ENCODE assay signal across 10 mouse cellular contexts in the genomic region with DNA sequence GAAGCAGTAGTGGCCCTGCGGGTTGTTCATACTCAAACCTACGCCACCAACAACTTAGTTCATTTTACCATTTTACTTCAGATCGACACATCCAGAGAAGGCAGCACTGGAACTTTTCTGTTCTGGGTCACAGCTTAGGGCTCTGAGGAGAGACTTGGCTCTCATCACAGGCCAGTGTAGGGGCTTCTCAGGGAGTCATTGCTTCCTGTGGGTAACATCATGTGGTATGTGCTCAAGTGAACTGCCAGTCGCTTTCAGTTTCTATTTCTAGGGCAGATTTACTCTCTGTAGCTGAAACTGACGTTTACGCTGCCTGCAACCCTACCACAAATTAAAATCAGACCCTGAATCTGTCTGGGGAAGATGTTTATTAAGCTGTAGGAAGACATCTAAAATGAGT.
A peak's percentile ranks its signal among the peaks of the same experiment; 100 is the strongest.
DNase-seq lines count a peak whose midpoint lies in the region; ATAC-seq and TF ChIP-seq lines count a peak whose summit lies in the region.
"Had no signal": no experiment of that assay in that cellular context is flagged by ENCODE, and none has a peak within 500 bp of the region (broad histone marks: within the 10 kb centered on the region; RNA-seq: fewer than 3 reads in every experiment).

No protein-coding gene starts in this region.

- ATAC-seq in liver, postnatal 0 days = no peak
- ATAC-seq in liver, embryonic 12.5 days = no peak
- peak; percentile 100 for ATAC-seq in activated CD4-positive, CD25-positive, alpha-beta regulatory T cell, adult 4 months
- ATAC-seq in megakaryocyte progenitor cell, adult 5-6 weeks (replicated peaks; ENCODE audit: poor library complexity) = peak; percentile 90
- no peak for ATAC-seq in forebrain, embryonic 11.5 days (replicated peaks; ENCODE audit: low FRiP score)

- no peak overlapping the region for H3K4me3 ChIP-seq in liver, postnatal 0 days (ENCODE audit: low read depth, low read length)
- no peak overlapping the region for H3K4me3 ChIP-seq in liver, embryonic 12.5 days
- H3K4me3 ChIP-seq in forebrain, embryonic 11.5 days (ENCODE audit: low read depth, low read length) = no peak overlapping the region

- TF ChIP-seq CTCF in liver, postnatal 0 days (IDR thresholded peaks at IDR 0.05; ENCODE audit: low read depth) = no peak

- H3K27ac ChIP-seq in liver, postnatal 0 days (ENCODE audit: low read depth) = no peak overlapping the region
- no peak overlapping the region for H3K27ac ChIP-seq in liver, embryonic 12.5 days
- H3K27ac ChIP-seq in forebrain, embryonic 11.5 days (ENCODE audit: low read depth, low read length) = no peak overlapping the region

- WGBS in liver, postnatal 0 days (ENCODE audit: insufficient replicate concordance) = 46% methylated on average over 6 of the region's 6 CpGs
- WGBS in liver, embryonic 12.5 days (ENCODE audit: insufficient replicate concordance) = 44% methylated on average over 6 of the region's 6 CpGs
- WGBS in forebrain, embryonic 11.5 days = 92% methylated on average over 6 of the region's 6 CpGs

- no peaks in the 10 kb centered on the region; the same call in 1 of the 2 replicates for H3K4me1 ChIP-seq in liver, postnatal 0 days (ENCODE audit: insufficient read depth)
- H3K4me1 ChIP-seq in liver, embryonic 12.5 days = no peaks in the 10 kb centered on the region
- peaks cover 10% of the 10 kb centered on the region for H3K4me1 ChIP-seq in forebrain, embryonic 11.5 days (replicated peaks; ENCODE audit: control insufficient read depth, insufficient read depth, low read length)

- DNase-seq in liver, postnatal 0 days = no peak
- peak; percentile 51 for DNase-seq in thymus, postnatal 25 days
- DNase-seq in testis, postnatal 14 days (ENCODE audit: low spot score) = no peak
- no peak for DNase-seq in forebrain, embryonic 11.5 days (ENCODE audit: low spot score)
- DNase-seq: cerebellum, postnatal 14 days; kidney, adult 18-20 months; liver had no signal

- H3K27me3 ChIP-seq in liver, postnatal 0 days (ENCODE audit: insufficient read depth, low read length) = no peaks in the 10 kb centered on the region
- H3K27me3 ChIP-seq in liver, embryonic 12.5 days (replicated peaks) = no peaks in the 10 kb centered on the region
- H3K27me3 ChIP-seq in forebrain, embryonic 11.5 days (ENCODE audit: control insufficient read depth, insufficient read depth, low read length) = no peaks in the 10 kb centered on the region

- no peak overlapping the region for H3K9ac ChIP-seq in liver, postnatal 0 days (replicated peaks)
- no peak overlapping the region for H3K9ac ChIP-seq in liver, embryonic 12.5 days
- H3K9ac ChIP-seq in forebrain, embryonic 11.5 days (ENCODE audit: low read length) = no peak overlapping the region

- TF ChIP-seq EP300 in liver, postnatal 0 days (IDR thresholded peaks at IDR 0.05; ENCODE audit: low read depth) = no peak

- peak overlapping the region; percentile 32; the same call in 1 of the 2 replicates for H3K4me2 ChIP-seq in liver, postnatal 0 days (ENCODE audit: low read depth, low read length)
- no peak overlapping the region for H3K4me2 ChIP-seq in liver, embryonic 12.5 days
- no peak overlapping the region for H3K4me2 ChIP-seq in forebrain, embryonic 11.5 days (ENCODE audit: low read depth, low read length, severe bottlenecking)

- H3K9me3 ChIP-seq in liver, postnatal 0 days (ENCODE audit: low read length) = no peaks in the 10 kb centered on the region
- no peaks in the 10 kb centered on the region for H3K9me3 ChIP-seq in liver, embryonic 12.5 days (replicated peaks)
- no peaks in the 10 kb centered on the region for H3K9me3 ChIP-seq in forebrain, embryonic 11.5 days (ENCODE audit: control insufficient read depth, low read length)

- H3K36me3 ChIP-seq in liver, postnatal 0 days (replicated peaks; ENCODE audit: insufficient read depth, low read length) = no peaks in the 10 kb centered on the region
- H3K36me3 ChIP-seq in liver, embryonic 12.5 days = no peaks in the 10 kb centered on the region
- no peaks in the 10 kb centered on the region for H3K36me3 ChIP-seq in forebrain, embryonic 11.5 days (ENCODE audit: control insufficient read depth, insufficient read depth, low read length)

Comparison
In these comparisons a context has a peak if more than half of its experiments do, and no peak if none do; other contexts are left out.
1. ATAC-seq: peak in activated CD4-positive, CD25-positive, alpha-beta regulatory T cell, adult 4 months (single experiment) and megakaryocyte progenitor cell, adult 5-6 weeks (single experiment); none in liver, postnatal 0 days (single experiment), liver, embryonic 12.5 days (single experiment) and forebrain, embryonic 11.5 days (single experiment).